Mouse (Mus musculus) limb, embryonic 14.5 days (tissue): Measurements from ENCODE around the gene Cradd. TPM values are rescaled to one million over a fixed set of nuclear protein-coding genes. Genes with fewer than 3 reads are reported as not detected.

Experiments used
- ATAC-seq: fragments of 200-750 bp; cut with Nextera tagmentation; 2 replicates; pipeline ENCODE4 v1.8.0; 2017; ENCODE audit warnings: low read depth, moderate number of reproducible peaks, moderate TSS enrichment; ENCODE audit not compliant: low FRiP score
- DNase-seq: peaks from one replicate; pipeline ENCODE4 v3.0.0-alpha.2; 2015; ENCODE audit warnings: low spot score
- H3K27ac ChIP-seq: fragments of 300-500 bp; sonication (generic); replicated peaks from 2 replicates; pipeline ENCODE4 v1.5.1; 2014; ENCODE audit warnings: low read depth, mild to moderate bottlenecking, low read length, moderate library complexity, mixed read lengths
- H3K27me3 ChIP-seq: fragments of 300-500 bp; sonication (generic); 2 replicates; pipeline ENCODE4 v1.6.1; 2014; ENCODE audit warnings: low read length, mixed read lengths; ENCODE audit not compliant: control insufficient read depth, insufficient read depth
- H3K36me3 ChIP-seq: fragments of 300-500 bp; sonication (generic); 2 replicates; pipeline ENCODE4 v1.6.1; 2014; ENCODE audit warnings: mild to moderate bottlenecking, low read length, moderate library complexity, mixed read lengths; ENCODE audit not compliant: control insufficient read depth, insufficient read depth
- H3K4me1 ChIP-seq: fragments of 300-500 bp; sonication (generic); 2 replicates; pipeline ENCODE4 v1.6.1; 2014; ENCODE audit warnings: antibody characterized with exemption, low read length, mixed read lengths; ENCODE audit not compliant: control insufficient read depth, insufficient read depth
- H3K4me2 ChIP-seq: fragments of 300-500 bp; sonication (generic); replicated peaks from 2 replicates; pipeline ENCODE4 v1.6.1; 2014; ENCODE audit warnings: low read depth, mild to moderate bottlenecking, low read length, moderate library complexity; ENCODE audit not compliant: severe bottlenecking
- H3K4me3 ChIP-seq: fragments of 300-500 bp; sonication (generic); replicated peaks from 2 replicates; pipeline ENCODE4 v1.5.1; 2014; ENCODE audit warnings: low read length
- H3K9ac ChIP-seq: fragments of 300-500 bp; sonication (generic); 2 replicates; pipeline ENCODE4 v1.6.1; 2014; ENCODE audit warnings: mild to moderate bottlenecking, low read depth, low read length, moderate library complexity; ENCODE audit not compliant: severe bottlenecking
- H3K9me3 ChIP-seq: fragments of 300-500 bp; sonication (generic); 2 replicates; pipeline ENCODE4 v1.6.1; 2016; ENCODE audit warnings: low read length; ENCODE audit not compliant: control insufficient read depth
- POLR2A ChIP-seq: fragments of 200-500 bp; IDR thresholded peaks from 2 replicates; pipeline ENCODE4 v1.8.0; 2012; ENCODE audit warnings: inconsistent platforms, mild to moderate bottlenecking, moderate library complexity, borderline replicate concordance; ENCODE audit not compliant: insufficient read depth, insufficient read length; ENCODE audit errors: extremely low read depth
- WGBS: fragments of 180-500 bp; shearing (Covaris S2); extraction: QIAGEN DNeasy Blood & Tissue Kit; methylation state at CpG from one replicate; pipeline ENCODE4 v1.1.7; 2014; 5-methylcytosine and 5-hydroxymethylcytosine counted together
- polyA plus RNA-seq, 2 experiments: library from polyadenylated mRNA; depleted of rRNA in 1 of 2; stranded (reverse) in 1 of 2; unstranded in 1 of 2; fragments of >200 nt; fragmentation: Nextera tagmentation in 1 of 2; extraction: Ambion mirVana in 1 of 2; gene quantifications; 2 replicates each; pipeline versions ENCODE4 v1.2.1 to v1.2.3; 2012 to 2014

Cradd gene
- polyA plus RNA-seq, 2 experiments, result 8.1 to 10.4 TPM

GRCm38 (mm10) chr10:95289819-95290218 is 34.1 kb downstream of the Cradd start:
- Histone ChIP-seq H3K36me3 (no peaks in the 10 kb centered on the region), H3K4me1 (no peaks in the 10 kb centered on the region), H3K4me2 (no peak overlapping the region), H3K9ac (no peak overlapping the region), H3K27me3 (no peaks in the 10 kb centered on the region), H3K9me3 (no peaks in the 10 kb centered on the region), H3K4me3 (no peak overlapping the region), H3K27ac (no peak overlapping the region)
- ATAC-seq (no peak), DNase-seq (no peak)
- TF ChIP-seq POLR2A, result no peak
- WGBS, result 75% methylated on average over 8 of the region's 8 CpGs

GRCm38 (mm10) chr10:95288206-95288605 is 35.7 kb downstream of the Cradd start:
- H3K27me3 ChIP-seq, result no peaks in the 10 kb centered on the region
- ATAC-seq (no peak), DNase-seq (no peak)
- no peak for TF ChIP-seq POLR2A
- no peak overlapping the region for H3K27ac ChIP-seq
- H3K4me2 ChIP-seq, result no peak overlapping the region
- no peaks in the 10 kb centered on the region for H3K4me1 ChIP-seq
- H3K4me3 ChIP-seq, result no peak overlapping the region
- WGBS, result 72% methylated on average over 4 of the region's 4 CpGs
- no peak overlapping the region for H3K9ac ChIP-seq
- no peaks in the 10 kb centered on the region for H3K36me3 ChIP-seq
- no peaks in the 10 kb centered on the region for H3K9me3 ChIP-seq

- Histone ChIP-seq H3K4me1 (no peaks in the 10 kb centered on the region), H3K36me3 (no peaks in the 10 kb centered on the region), H3K9ac (no peak overlapping the region), H3K27ac (no peak overlapping the region), H3K9me3 (no peaks in the 10 kb centered on the region), H3K4me2 (no peak overlapping the region), H3K4me3 (no peak overlapping the region), H3K27me3 (no peaks in the 10 kb centered on the region)
- ATAC-seq (no peak), DNase-seq (no peak)
- no peak for TF ChIP-seq POLR2A
- 87% methylated on average over 8 of the region's 8 CpGs for WGBS
These were observed 36.6 kb downstream of the Cradd start for GRCm38 (mm10) chr10:95287351-95287750.

- Histone ChIP-seq H3K4me3 (no peak overlapping the region), H3K27ac (no peak overlapping the region), H3K4me1 (no peaks in the 10 kb centered on the region), H3K9ac (no peak overlapping the region), H3K4me2 (no peak overlapping the region), H3K36me3 (no peaks in the 10 kb centered on the region), H3K9me3 (no peaks in the 10 kb centered on the region), H3K27me3 (no peaks in the 10 kb centered on the region)
- no peak for ATAC-seq
- no peak for TF ChIP-seq POLR2A
- 87% methylated on average over 12 of the region's 12 CpGs for WGBS
- DNase-seq, result no peak
These were observed 40.5 kb downstream of the Cradd start for GRCm38 (mm10) chr10:95283434-95283833.

- H3K9me3 ChIP-seq, result no peaks in the 10 kb centered on the region
- no peak overlapping the region for H3K4me2 ChIP-seq
- no peaks in the 10 kb centered on the region for H3K4me1 ChIP-seq
- 81% methylated on average over 3 of the region's 3 CpGs for WGBS
- no peaks in the 10 kb centered on the region for H3K27me3 ChIP-seq
- H3K9ac ChIP-seq, result no peak overlapping the region
- no peak for DNase-seq
- no peaks in the 10 kb centered on the region for H3K36me3 ChIP-seq
- no peak for TF ChIP-seq POLR2A
- no peak overlapping the region for H3K27ac ChIP-seq
- H3K4me3 ChIP-seq, result no peak overlapping the region
- no peak for ATAC-seq
These were observed 41.9 kb downstream of the Cradd start for GRCm38 (mm10) chr10:95281996-95282395.

- H3K4me1 ChIP-seq, result no peaks in the 10 kb centered on the region
- H3K27ac ChIP-seq, result no peak overlapping the region
- H3K4me2 ChIP-seq, result no peak overlapping the region
- no peak for TF ChIP-seq POLR2A
- ATAC-seq (no peak), DNase-seq (no peak)
- WGBS, result 71% methylated on average over 6 of the region's 6 CpGs
- H3K9ac ChIP-seq, result no peak overlapping the region
- H3K9me3 ChIP-seq, result no peaks in the 10 kb centered on the region
- H3K36me3 ChIP-seq, result no peaks in the 10 kb centered on the region
- no peak overlapping the region for H3K4me3 ChIP-seq
- H3K27me3 ChIP-seq, result no peaks in the 10 kb centered on the region
These were observed 42.4 kb downstream of the Cradd start for GRCm38 (mm10) chr10:95281466-95281990.
